Mouse (Mus musculus) embryonic stem cell, embryonic (primary cell): Measurements from ENCODE around the gene Hist1h2bn.
"Not testable (repeated sequence)": the region's sequence is repeated elsewhere in the genome, so short reads cannot be mapped to it uniquely, and the experiment has no call there.

Experiments
- CTCF ChIA-PET, 4 experiments: fragments of 300-600 bp in 2 of 4; fragments of 350-600 bp in 2 of 4; sonication (Branson Sonifier 250); formaldehyde crosslinking; loops; one replicate each; lab custom pipeline; 2022; ENCODE audit warnings: inconsistent platforms in 2 of 4; lab: Charles Lee
- POLR2A ChIA-PET, 4 experiments: fragments of 300-600 bp in 2 of 4; fragments of 350-600 bp in 2 of 4; sonication (Branson Sonifier 250); formaldehyde crosslinking; loops; one replicate each; lab custom pipeline; 2022; ENCODE audit warnings: antibody characterized with exemption in 4 of 4, inconsistent platforms in 1 of 4; lab: Charles Lee

Gene Hist1h2bn

DNA sequence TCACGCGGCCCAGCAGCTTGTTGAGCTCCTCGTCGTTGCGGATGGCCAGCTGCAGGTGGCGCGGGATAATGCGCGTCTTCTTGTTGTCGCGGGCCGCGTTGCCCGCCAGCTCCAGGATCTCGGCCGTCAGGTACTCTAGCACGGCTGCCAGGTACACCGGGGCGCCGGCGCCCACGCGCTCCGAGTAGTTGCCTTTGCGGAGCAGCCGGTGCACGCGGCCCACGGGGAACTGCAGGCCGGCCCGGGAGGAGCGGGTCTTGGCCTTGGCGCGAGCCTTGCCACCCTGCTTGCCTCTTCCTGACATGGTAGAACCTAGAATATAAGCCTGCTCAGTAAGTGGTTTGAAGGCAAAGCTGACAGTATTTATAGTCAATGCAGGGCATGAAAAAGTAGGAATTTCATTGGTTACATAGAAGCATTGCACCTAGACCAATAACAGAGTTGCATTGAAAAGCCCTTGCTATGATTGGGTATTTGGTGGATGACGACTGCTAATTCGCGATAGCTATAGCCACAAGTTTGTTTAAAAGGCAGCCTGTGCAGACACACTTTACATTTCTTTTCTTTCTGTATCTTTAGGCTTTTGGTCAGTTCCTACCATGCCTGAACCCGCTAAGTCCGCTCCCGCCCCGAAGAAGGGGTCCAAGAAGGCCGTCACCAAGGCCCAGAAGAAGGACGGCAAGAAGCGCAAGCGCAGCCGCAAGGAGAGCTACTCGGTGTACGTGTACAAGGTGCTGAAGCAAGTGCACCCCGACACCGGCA, at the start of gene Hist1h2bn, which contains the start of gene Hist1h2ak:
TSS of gene Hist1h2bn (plus strand) at position 600 of the 762 bp plus-strand sequence.
TSS of gene Hist1h2ak (minus strand) at position 304 of the 762 bp plus-strand sequence.
- POLR2A ChIA-PET: interaction anchor here (0.5 to 16.3 kb wide), 101 partner anchors 8 to 1999 kb away, joined by 3 to 823 read pairs (median 5); partner anchors contain the start of genes Hist1h1b (in 4 of the 4), Hist1h2ai (in 4 of the 4), Hist1h2an (in 4 of the 4) and Hist1h2bl (in 4 of the 4)
- CTCF ChIA-PET: not testable (repeated sequence)

GRCm38 (mm10) chr13:21706669-21707068, 47.3 kb upstream of the Hist1h2bn start:
- ChIA-PET CTCF (no interaction called here), POLR2A (interaction anchor here in 1 of 4 experiments (1.4 to 1.7 kb wide), 3 partner anchors 10 to 176 kb away, joined by 5 to 9 read pairs (median 5); partner anchors contain the start of genes Hist1h2ai, Hist1h2an, Hist1h2bl and Hist1h2bp)

DNA sequence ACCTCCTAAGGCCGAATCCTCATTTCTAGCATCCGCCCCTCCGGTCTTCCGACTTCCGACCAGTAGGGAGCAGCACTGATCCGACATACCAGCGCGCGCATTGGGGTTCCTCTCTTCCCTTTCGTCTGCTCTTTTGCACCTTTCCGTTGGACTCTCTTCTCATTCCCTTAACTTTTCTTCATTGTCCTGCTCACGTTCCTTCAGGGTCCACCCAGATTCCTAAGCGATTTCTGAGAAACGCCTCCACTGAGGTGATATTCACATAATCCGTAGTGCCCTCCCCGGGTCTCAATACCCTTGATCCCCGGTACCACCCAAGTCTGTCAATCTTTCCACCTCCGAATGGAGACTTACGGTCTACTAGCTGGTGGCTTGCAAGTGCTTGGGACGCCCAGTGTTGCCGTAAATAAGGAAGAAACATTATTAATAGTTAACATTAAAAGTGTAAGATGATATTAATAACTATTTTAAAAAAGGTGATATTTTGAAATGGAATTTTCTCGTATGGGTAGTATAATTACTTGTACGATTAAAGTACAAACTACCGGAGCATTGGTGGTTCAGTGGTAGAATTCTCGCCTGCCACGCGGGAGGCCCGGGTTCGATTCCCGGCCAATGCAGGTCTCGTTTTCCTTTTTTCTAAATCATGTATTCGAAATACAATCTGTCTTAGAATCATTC, 43.8 kb upstream of the Hist1h2bn start:
- ChIA-PET CTCF (interaction anchor here in 1 of 4 experiments (0.6 kb wide), 1 partner anchor 13 kb away, joined by 6 read pairs; no protein-coding TSS in a partner anchor), POLR2A (interaction anchor here in 3 of 4 experiments (0.6 to 2.5 kb wide), 31 partner anchors 11 to 1824 kb away, joined by 3 to 20 read pairs (median 4); partner anchors contain the start of genes Hist1h2ak (in 3 of the 3), Hist1h2an (in 3 of the 3), Hist1h2bm (in 3 of the 3) and Hist1h2bn (in 3 of the 3))

DNA sequence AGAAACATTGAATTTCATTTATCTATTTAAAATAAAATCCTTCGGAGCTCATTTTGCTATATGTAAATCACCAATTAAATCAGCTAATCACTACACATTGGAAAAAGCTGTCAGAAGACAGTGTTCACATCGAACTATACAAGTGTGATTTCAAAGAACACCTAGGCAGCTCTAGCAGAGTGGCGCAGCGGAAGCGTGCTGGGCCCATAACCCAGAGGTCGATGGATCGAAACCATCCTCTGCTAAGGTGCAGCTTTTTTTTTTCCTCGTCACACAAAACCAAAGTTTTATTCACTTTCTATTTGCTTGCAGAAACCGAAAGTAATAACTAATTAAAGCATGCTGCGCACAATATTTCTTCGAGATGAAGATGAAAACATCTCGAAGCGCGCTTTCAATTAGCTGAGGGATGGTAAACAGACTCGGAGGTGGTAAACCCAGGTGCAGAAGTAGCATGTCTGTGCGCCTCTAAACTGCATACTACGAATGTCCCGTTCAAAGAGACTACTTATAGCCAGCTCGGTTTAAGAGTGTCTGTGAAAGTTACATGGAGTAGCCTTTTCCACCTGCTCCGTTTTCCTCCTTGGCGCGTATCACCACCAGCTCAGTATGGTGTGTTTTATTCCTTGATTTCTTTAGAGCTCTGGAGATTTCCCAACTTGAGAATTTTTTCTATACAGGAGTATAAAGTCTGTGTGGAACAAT, 43.0 kb upstream of the Hist1h2bn start:
- POLR2A ChIA-PET: interaction anchor here (0.6 to 2.5 kb wide), 34 partner anchors 10 to 1823 kb away, joined by 3 to 20 read pairs (median 4); partner anchors contain the start of genes Hist1h2ak (in 3 of the 4), Hist1h2an (in 3 of the 4), Hist1h2bm (in 3 of the 4) and Hist1h2bn (in 3 of the 4)

GRCm38 (mm10) chr13:21711698-21712097, 42.2 kb upstream of the Hist1h2bn start:
- CTCF ChIA-PET: no interaction called here

More for the DNA sequence above, 43.0 kb upstream of the Hist1h2bn start:
- CTCF ChIA-PET: interaction anchor here in 2 of 4 experiments (0.6 to 0.7 kb wide), 2 partner anchors 14 to 268 kb away, joined by 3 to 6 read pairs; no protein-coding TSS in a partner anchor

DNA sequence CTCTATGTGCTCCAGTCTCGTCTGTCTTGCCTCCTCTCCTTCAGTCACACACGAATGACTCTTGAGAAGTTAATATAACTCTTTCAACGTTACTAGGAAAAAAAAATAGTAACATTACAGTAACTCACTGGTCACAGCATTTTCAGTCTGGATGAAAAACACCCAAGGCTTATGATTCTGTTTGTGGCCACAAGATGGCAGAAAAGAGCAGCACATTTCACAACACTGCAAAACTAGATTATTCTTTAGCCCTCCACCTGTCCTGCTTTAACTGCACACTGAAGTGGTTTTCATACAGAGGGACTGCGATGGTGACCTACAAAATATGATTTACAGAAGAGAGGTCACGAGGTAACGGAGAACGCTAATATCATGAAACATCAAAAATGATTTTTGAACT, 39.2 kb upstream of the Hist1h2bn start:
- CTCF ChIA-PET: interaction anchor here in 1 of 4 experiments (0.7 to 1.3 kb wide), 2 partner anchors 19 to 321 kb away, joined by 3 to 5 read pairs; partner anchors contain the start of genes Hist1h2ah and Hist1h2bk
- POLR2A ChIA-PET: interaction anchor here in 3 of 4 experiments (1.2 to 8.5 kb wide), 20 partner anchors 12 to 327 kb away, joined by 3 to 241 read pairs (median 40); partner anchors contain the start of genes Hist1h1b (in 3 of the 3), Hist1h2an (in 3 of the 3), Hist1h2bp (in 3 of the 3) and Hist1h4k (in 3 of the 3)

More at GRCm38 (mm10) chr13:21711698-21712097, 42.2 kb upstream of the Hist1h2bn start:
- POLR2A ChIA-PET: interaction anchor here in 3 of 4 experiments (1.0 to 2.5 kb wide), 17 partner anchors 9 to 478 kb away, joined by 3 to 20 read pairs (median 6); partner anchors contain the start of genes Hist1h2ak (in 2 of the 3), Hist1h2an (in 2 of the 3), Hist1h2bn (in 2 of the 3) and Hist1h2bp (in 2 of the 3)

GRCm38 (mm10) chr13:21715131-21715863, 38.6 kb upstream of the Hist1h2bn start:
- ChIA-PET POLR2A (interaction anchor here (0.5 to 8.5 kb wide), 42 partner anchors 8 to 1856 kb away, joined by 3 to 241 read pairs (median 14); partner anchors contain the start of genes Hist1h4j (in 4 of the 4), Hist1h1b (in 3 of the 4), Hist1h2ag (in 3 of the 4) and Hist1h2ak (in 3 of the 4)), CTCF (interaction anchor here in 2 of 4 experiments (0.7 to 1.3 kb wide), 3 partner anchors 19 to 320 kb away, joined by 3 to 5 read pairs (median 3); partner anchors contain the start of genes Hist1h2ah (in 1 of the 2), Hist1h2bk (in 1 of the 2) and Hist1h4j (in 1 of the 2))

DNA sequence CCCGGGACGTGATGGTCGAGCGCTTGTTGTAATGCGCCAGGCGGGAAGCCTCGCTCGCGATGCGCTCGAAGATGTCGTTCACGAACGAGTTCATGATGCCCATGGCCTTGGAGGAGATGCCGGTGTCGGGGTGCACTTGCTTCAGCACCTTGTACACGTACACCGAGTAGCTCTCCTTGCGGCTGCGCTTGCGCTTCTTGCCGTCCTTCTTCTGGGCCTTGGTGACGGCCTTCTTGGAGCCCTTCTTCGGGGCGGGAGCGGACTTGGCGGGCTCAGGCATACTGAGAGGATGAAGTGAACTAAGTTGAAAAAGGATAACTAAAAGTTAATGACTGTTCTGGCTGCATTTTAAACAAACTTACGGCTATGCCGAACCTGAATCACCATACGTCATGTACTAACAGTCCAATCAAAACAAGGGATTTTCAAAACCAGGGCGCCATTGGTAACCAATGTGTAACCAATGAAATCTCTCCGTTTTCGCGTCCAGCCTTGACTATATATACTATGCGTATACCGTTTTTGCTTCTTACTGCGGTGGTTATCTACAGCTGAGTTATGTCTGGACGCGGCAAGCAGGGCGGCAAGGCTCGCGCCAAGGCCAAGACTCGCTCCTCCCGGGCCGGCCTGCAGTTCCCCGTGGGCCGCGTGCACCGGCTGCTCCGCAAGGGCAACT, 37.9 kb upstream of the Hist1h2bn start, which contains the start of the genes Hist1h2bl and Hist1h2ai:
TSS of gene Hist1h2bl (minus strand) at position 280 of the 676 bp plus-strand sequence.
TSS of gene Hist1h2ai (plus strand) at position 559 of the 676 bp plus-strand sequence.
- ChIA-PET CTCF (interaction anchor here in 2 of 4 experiments (0.8 to 1.3 kb wide), 3 partner anchors 17 to 320 kb away, joined by 3 to 5 read pairs (median 3); partner anchors contain the start of genes Hist1h2ah (in 1 of the 2), Hist1h2bk (in 1 of the 2) and Hist1h4j (in 1 of the 2)), POLR2A (interaction anchor here (0.5 to 8.5 kb wide), 70 partner anchors 8 to 1968 kb away, joined by 3 to 241 read pairs (median 7); partner anchors contain the start of genes Hist1h1b (in 4 of the 4), Hist1h2ak (in 4 of the 4), Hist1h2an (in 4 of the 4) and Hist1h2bn (in 4 of the 4))

GRCm38 (mm10) chr13:21716540-21717391, 37.2 kb upstream of the Hist1h2bn start:
- ChIA-PET POLR2A (interaction anchor here (0.5 to 8.5 kb wide), 86 partner anchors 8 to 1968 kb away, joined by 3 to 241 read pairs (median 7); partner anchors contain the start of genes Hist1h1b (in 4 of the 4), Hist1h2ak (in 4 of the 4), Hist1h2an (in 4 of the 4) and Hist1h2bn (in 4 of the 4)), CTCF (interaction anchor here in 2 of 4 experiments (0.6 to 1.0 kb wide), 2 partner anchors 17 to 331 kb away, joined by 3 to 5 read pairs; no protein-coding TSS in a partner anchor)

DNA sequence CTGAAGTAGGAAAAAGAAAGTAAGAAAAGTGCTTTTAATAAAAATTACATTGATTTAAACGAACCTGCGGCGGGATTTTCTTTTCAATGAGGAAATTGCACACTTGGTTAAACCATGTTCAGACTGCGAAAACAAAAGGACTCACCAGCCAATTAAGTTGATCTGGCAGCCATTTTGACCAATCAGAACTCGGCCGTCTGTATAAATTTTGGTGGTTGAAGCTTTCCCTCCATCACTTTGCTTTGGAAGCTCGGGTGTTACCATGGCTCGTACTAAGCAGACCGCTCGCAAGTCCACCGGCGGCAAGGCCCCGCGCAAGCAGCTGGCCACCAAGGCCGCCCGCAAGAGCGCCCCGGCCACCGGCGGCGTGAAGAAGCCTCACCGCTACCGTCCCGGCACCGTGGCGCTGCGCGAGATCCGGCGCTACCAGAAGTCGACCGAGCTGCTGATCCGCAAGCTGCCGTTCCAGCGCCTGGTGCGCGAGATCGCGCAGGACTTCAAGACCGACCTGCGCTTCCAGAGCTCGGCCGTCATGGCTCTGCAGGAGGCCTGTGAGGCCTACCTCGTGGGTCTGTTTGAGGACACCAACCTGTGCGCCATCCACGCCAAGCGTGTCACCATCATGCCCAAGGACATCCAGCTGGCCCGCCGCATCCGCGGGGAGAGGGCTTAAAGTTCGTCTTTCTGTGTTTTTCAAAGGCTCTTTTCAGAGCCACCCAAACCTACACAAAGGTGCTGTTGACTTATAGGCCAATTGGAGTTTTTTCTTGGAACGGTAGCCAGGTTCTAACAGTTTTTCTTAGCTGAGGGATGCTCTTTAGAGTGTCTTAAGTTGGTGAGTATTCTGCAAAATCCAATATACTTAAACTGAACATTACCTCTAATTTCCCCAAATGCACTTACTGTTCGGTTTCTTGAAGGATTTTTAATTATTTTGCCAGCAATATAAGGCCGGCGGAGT, 36.2 kb upstream of the Hist1h2bn start, which contains the start of gene Hist1h3h:
TSS of gene Hist1h3h (plus strand) at position 263 of the 961 bp plus-strand sequence.
- CTCF ChIA-PET: interaction anchor here in 2 of 4 experiments (0.6 to 1.3 kb wide), 2 partner anchors 16 to 330 kb away, joined by 3 to 5 read pairs; no protein-coding TSS in a partner anchor
- POLR2A ChIA-PET: interaction anchor here (0.6 to 8.5 kb wide), 87 partner anchors 9 to 1967 kb away, joined by 3 to 241 read pairs (median 7); partner anchors contain the start of genes Hist1h1b (in 4 of the 4), Hist1h2ah (in 4 of the 4), Hist1h2ak (in 4 of the 4) and Hist1h2an (in 4 of the 4)

DNA sequence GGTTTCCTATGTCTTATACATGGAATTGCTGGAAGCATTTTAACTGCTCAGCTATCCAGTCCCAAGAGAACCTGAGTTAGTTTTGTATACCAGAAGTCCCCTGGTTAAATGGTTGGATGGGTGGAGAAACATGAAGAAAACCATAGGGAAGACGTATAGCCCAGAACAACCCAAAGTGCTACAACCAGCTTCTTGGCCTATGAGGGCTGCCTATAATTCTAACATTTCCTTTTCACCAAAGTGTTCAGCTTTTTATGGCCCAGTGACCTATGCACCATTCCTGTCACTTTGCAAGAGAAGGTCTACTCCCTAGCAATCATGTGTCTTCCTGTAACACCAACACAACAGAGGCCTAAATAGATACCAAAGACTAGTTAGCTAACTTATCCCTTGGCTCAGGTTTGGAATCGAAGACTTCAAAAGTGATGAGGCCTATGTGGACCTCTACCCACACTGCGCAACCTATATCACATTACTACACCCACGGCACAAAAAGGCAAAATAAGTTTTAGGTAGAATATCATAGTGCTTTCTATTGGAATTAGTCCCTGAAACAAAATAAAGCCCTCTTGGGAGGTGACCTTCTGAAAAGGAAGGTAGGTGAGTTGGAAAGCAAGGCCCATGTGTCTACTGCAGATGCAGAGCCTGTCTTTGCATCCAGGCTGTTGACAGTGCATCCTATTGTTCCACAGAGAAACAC, 35.4 kb upstream of the Hist1h2bn start:
- ChIA-PET POLR2A (interaction anchor here (0.5 to 8.5 kb wide), 55 partner anchors 8 to 1342 kb away, joined by 3 to 241 read pairs (median 9); partner anchors contain the start of genes Hist1h1b (in 4 of the 4), Hist1h2ah (in 4 of the 4), Hist1h2ak (in 4 of the 4) and Hist1h2an (in 4 of the 4)), CTCF (interaction anchor here in 1 of 4 experiments (0.8 to 1.3 kb wide), 2 partner anchors 13 to 15 kb away, joined by 3 to 5 read pairs; no protein-coding TSS in a partner anchor)
